Mouse (Mus musculus) kidney, postnatal 0 days (tissue): ENCODE measurements around the gene Wnt8b. TPM values are rescaled to one million over a fixed set of nuclear protein-coding genes. Genes with fewer than 3 reads are reported as not detected.
A peak's percentile ranks its signal among the peaks of the same experiment; 100 is the strongest.
"Not testable (repeated sequence)": the region's sequence is repeated elsewhere in the genome, so short reads cannot be mapped to it uniquely, and the experiment has no call there.

Experiments
- ATAC-seq: fragments of 200-750 bp; cut with Nextera tagmentation; replicated peaks from 2 replicates; pipeline ENCODE4 v1.8.0; 2017; ENCODE audit warnings: low read depth, moderate number of reproducible peaks, moderate TSS enrichment, moderate library complexity; ENCODE audit not compliant: low FRiP score
- DNase-seq: peaks from one replicate; pipeline ENCODE4 v3.0.0-alpha.2; 2016; ENCODE audit warnings: low spot score
- H3K27ac ChIP-seq: fragments of 300-500 bp; sonication (generic); 2 replicates; pipeline ENCODE4 v1.5.1; 2014; ENCODE audit warnings: mild to moderate bottlenecking
- H3K27me3 ChIP-seq: fragments of 300-500 bp; sonication (generic); 2 replicates; pipeline ENCODE4 v1.6.1; 2014; ENCODE audit warnings: low read length, mixed read lengths; ENCODE audit not compliant: insufficient read depth
- H3K36me3 ChIP-seq: fragments of 300-500 bp; sonication (generic); 2 replicates; pipeline ENCODE4 v1.6.1; 2014; ENCODE audit warnings: low read length, mixed read lengths; ENCODE audit not compliant: insufficient read depth
- H3K4me1 ChIP-seq: fragments of 300-500 bp; sonication (generic); replicated peaks from 2 replicates; pipeline ENCODE4 v1.6.1; 2014; ENCODE audit warnings: antibody characterized with exemption, low read length, mixed read lengths; ENCODE audit not compliant: insufficient read depth
- H3K4me2 ChIP-seq: fragments of 300-500 bp; sonication (generic); 2 replicates; pipeline ENCODE4 v1.6.1; 2014; ENCODE audit warnings: mild to moderate bottlenecking, low read length, moderate library complexity, mixed read lengths
- H3K4me3 ChIP-seq: fragments of 300-500 bp; sonication (generic); replicated peaks from 2 replicates; pipeline ENCODE4 v1.5.1; 2014; ENCODE audit warnings: low read depth, low read length
- H3K9ac ChIP-seq: fragments of 300-500 bp; sonication (generic); 2 replicates; pipeline ENCODE4 v1.6.1; 2014; ENCODE audit warnings: low read depth, low read length
- H3K9me3 ChIP-seq: fragments of 300-500 bp; sonication (generic); replicated peaks from 2 replicates; pipeline ENCODE4 v1.6.1; 2016; ENCODE audit warnings: low read length, inconsistent platforms, mixed read lengths
- CTCF ChIP-seq: IDR thresholded peaks from 2 replicates; pipeline ENCODE4 v1.5.1; 2016; ENCODE audit warnings: antibody characterized with exemption, low read depth, mild to moderate bottlenecking, moderate library complexity
- WGBS: fragments of 180-500 bp; shearing (Covaris S2); extraction: QIAGEN DNeasy Blood & Tissue Kit; methylation state at CpG from one replicate; pipeline ENCODE4 v1.1.7; 2014; 5-methylcytosine and 5-hydroxymethylcytosine counted together
- polyA plus RNA-seq: library from polyadenylated mRNA; unstranded; fragments of >200 nt; fragmentation: Nextera tagmentation; extraction: Ambion mirVana; gene quantifications from 2 replicates; pipeline ENCODE4 v1.2.1, GENCODE M21; 2015

The Wnt8b gene
- polyA plus RNA-seq, 1 experiment from 2014 or later, result 1.8 TPM

- ATAC-seq (no peak), DNase-seq (no peak)
- no peak for TF ChIP-seq CTCF
- H3K27ac ChIP-seq, result no peak overlapping the region
- no peak overlapping the region for H3K9ac ChIP-seq
- H3K27me3 ChIP-seq, result no peaks in the 10 kb centered on the region
- H3K4me1 ChIP-seq, result no peaks in the 10 kb centered on the region
- no peak overlapping the region for H3K4me2 ChIP-seq
- 89% methylated on average over 13 of the region's 13 CpGs for WGBS
- H3K4me3 ChIP-seq, result no peak overlapping the region
- no peaks in the 10 kb centered on the region for H3K9me3 ChIP-seq
- no peaks in the 10 kb centered on the region for H3K36me3 ChIP-seq
Observed at GRCm38 (mm10) chr19:44458696-44459095, 34.6 kb upstream of the Wnt8b start.

GRCm38 (mm10) chr19:44460441-44460840 is 32.8 kb upstream of the Wnt8b start:
- DNase-seq, result no peak
- no peak overlapping the region for H3K4me3 ChIP-seq
- 0 out of 2 replicates have a peak, but pooled peaks cover 1% of the 10 kb centered on the region for H3K4me1 ChIP-seq
- 58% methylated on average over 5 of the region's 5 CpGs for WGBS
- H3K4me2 ChIP-seq, result no peak overlapping the region
- no peak overlapping the region for H3K27ac ChIP-seq
- H3K36me3 ChIP-seq, result no peaks in the 10 kb centered on the region
- no peak for TF ChIP-seq CTCF
- ATAC-seq, result no peak
- no peak overlapping the region for H3K9ac ChIP-seq
- no peaks in the 10 kb centered on the region for H3K27me3 ChIP-seq
- no peaks in the 10 kb centered on the region for H3K9me3 ChIP-seq

GRCm38 (mm10) chr19:44461500-44461899 is 31.8 kb upstream of the Wnt8b start:
- Histone ChIP-seq H3K4me2 (no peak overlapping the region), H3K9ac (no peak overlapping the region), H3K9me3 (no peaks in the 10 kb centered on the region), H3K27me3 (no peaks in the 10 kb centered on the region), H3K27ac (no peak overlapping the region), H3K36me3 (no peaks in the 10 kb centered on the region), H3K4me1 (0 out of 2 replicates have a peak, but pooled peaks cover 3% of the 10 kb centered on the region), H3K4me3 (no peak overlapping the region)
- 65% methylated on average over 4 of the region's 4 CpGs for WGBS
- DNase-seq, result no peak
- no peak for TF ChIP-seq CTCF
- ATAC-seq, result no peak

GRCm38 (mm10) chr19:44462141-44462540 is 31.1 kb upstream of the Wnt8b start:
- no peaks in the 10 kb centered on the region for H3K27me3 ChIP-seq
- no peaks in the 10 kb centered on the region for H3K36me3 ChIP-seq
- TF ChIP-seq CTCF, result no peak
- no peak overlapping the region for H3K4me3 ChIP-seq
- no peak overlapping the region for H3K4me2 ChIP-seq
- no peak overlapping the region for H3K27ac ChIP-seq
- WGBS, result 69% methylated on average over 4 of the region's 4 CpGs
- H3K4me1 ChIP-seq, result 0 out of 2 replicates have a peak, but pooled peaks cover 3% of the 10 kb centered on the region
- no peak for ATAC-seq
- no peaks in the 10 kb centered on the region for H3K9me3 ChIP-seq
- DNase-seq, result no peak
- no peak overlapping the region for H3K9ac ChIP-seq

GRCm38 (mm10) chr19:44465960-44466525 is 27.2 kb upstream of the Wnt8b start:
- 37% methylated on average over 14 of the region's 14 CpGs for WGBS
- not testable (repeated sequence) for ATAC-seq, H3K9ac ChIP-seq

GRCm38 (mm10) chr19:44474158-44474557 is 19.1 kb upstream of the Wnt8b start:
- ATAC-seq, result peak; percentile 69
- Histone ChIP-seq H3K4me1 (no peaks in the 10 kb centered on the region), H3K4me3 (no peak overlapping the region), H3K27me3 (no peaks in the 10 kb centered on the region), H3K4me2 (no peak overlapping the region), H3K27ac (no peak overlapping the region), H3K9ac (no peak overlapping the region), H3K36me3 (no peaks in the 10 kb centered on the region), H3K9me3 (no peaks in the 10 kb centered on the region)
- WGBS, result 4% methylated on average over 10 of the region's 10 CpGs
- TF ChIP-seq CTCF, result peak; percentile 100
- peak; percentile 91 for DNase-seq

More at GRCm38 (mm10) chr19:44465960-44466525, 27.2 kb upstream of the Wnt8b start:
- not testable (repeated sequence) for H3K27me3 ChIP-seq, H3K4me1 ChIP-seq, H3K4me2 ChIP-seq, DNase-seq, H3K4me3 ChIP-seq, H3K36me3 ChIP-seq, H3K27ac ChIP-seq, H3K9me3 ChIP-seq

GRCm38 (mm10) chr19:44475268-44475667 is 18.0 kb upstream of the Wnt8b start:
- ATAC-seq (no peak), DNase-seq (no peak)
- Histone ChIP-seq H3K9ac (no peak overlapping the region), H3K4me1 (no peaks in the 10 kb centered on the region), H3K4me2 (no peak overlapping the region), H3K27me3 (no peaks in the 10 kb centered on the region), H3K4me3 (no peak overlapping the region), H3K36me3 (no peaks in the 10 kb centered on the region), H3K27ac (no peak overlapping the region), H3K9me3 (no peaks in the 10 kb centered on the region)
- 68% methylated on average over 6 of the region's 6 CpGs for WGBS
- TF ChIP-seq CTCF, result no peak
